Mouse (Mus musculus) monocyte, adult 2 months (primary cell): ENCODE data around the gene Prpf39.
A peak's percentile ranks its signal among the peaks of the same experiment; 100 is the strongest.

Source experiments
- DNase-seq, 2 experiments: peaks; one replicate each; pipeline ENCODE4 v3.0.0; 2022; ENCODE audit warnings: low spot score in 2 of 2, low read depth in 1 of 2

Gene Prpf39

GRCm38 (mm10) chr12:65036190-65036870, at the start of gene Prpf39:
Prpf39 (plus strand) TSS chr12:65036333.
- peak; percentile 55 to 78 for DNase-seq

GRCm38 (mm10) chr12:65007725-65008124, 28.4 kb upstream of the Prpf39 start:
- no peak for DNase-seq

- no peak for DNase-seq
Measured at GRCm38 (mm10) chr12:65022842-65023241, 13.3 kb upstream of the Prpf39 start.

GRCm38 (mm10) chr12:65035839-65036189, 319 bp upstream of the Prpf39 start:
- no peak for DNase-seq

- DNase-seq: no peak
Measured at GRCm38 (mm10) chr12:65036892-65037545, 886 bp downstream of the Prpf39 start.

- peak; percentile 1 to 3 for DNase-seq
Measured at GRCm38 (mm10) chr12:65037546-65037937, 1.4 kb downstream of the Prpf39 start.

GRCm38 (mm10) chr12:65048799-65049198, 12.7 kb downstream of the Prpf39 start:
- no peak for DNase-seq

- DNase-seq: no peak
Measured at GRCm38 (mm10) chr12:65058203-65058602, 22.1 kb downstream of the Prpf39 start.

- no peak for DNase-seq
Measured at GRCm38 (mm10) chr12:65061082-65061481, 24.9 kb downstream of the Prpf39 start.

GRCm38 (mm10) chr12:65065241-65065640, 29.1 kb downstream of the Prpf39 start:
- DNase-seq: no peak

- DNase-seq: no peak
Measured at GRCm38 (mm10) chr12:65066234-65066633, 30.1 kb downstream of the Prpf39 start.

- DNase-seq: no peak
Measured at GRCm38 (mm10) chr12:65068409-65068808, 32.3 kb downstream of the Prpf39 start.

- DNase-seq: no peak
Measured at GRCm38 (mm10) chr12:65072911-65073610, 36.9 kb downstream of the Prpf39 start.

GRCm38 (mm10) chr12:65073611-65074178, 37.6 kb downstream of the Prpf39 start, which contains the start of gene Fkbp3:
Fkbp3 (minus strand) TSS chr12:65074007.
- peak; percentile 91 to 98 for DNase-seq

GRCm38 (mm10) chr12:65074651-65075050, 38.5 kb downstream of the Prpf39 start:
- DNase-seq: no peak

- peak; percentile 66 to 86 for DNase-seq
Measured at GRCm38 (mm10) chr12:65075085-65075732, 39.1 kb downstream of the Prpf39 start, which contains the start of gene Fancm. Fancm (plus strand) TSS chr12:65075603.

GRCm38 (mm10) chr12:65075733-65076310, 39.7 kb downstream of the Prpf39 start:
- no peak for DNase-seq

GRCm38 (mm10) chr12:65076906-65077305, 40.8 kb downstream of the Prpf39 start:
- no peak for DNase-seq

GRCm38 (mm10) chr12:65108746-65109145, 72.6 kb downstream of the Prpf39 start:
- no peak for DNase-seq

- no peak for DNase-seq
Measured at GRCm38 (mm10) chr12:65111503-65111902, 75.4 kb downstream of the Prpf39 start.

GRCm38 (mm10) chr12:65112811-65113210, 76.7 kb downstream of the Prpf39 start:
- no peak for DNase-seq
